Mouse (Mus musculus) spleen, adult 2 months (tissue): ENCODE data around the gene Ephb1. TPM values are rescaled to one million over a fixed set of nuclear protein-coding genes. Genes with fewer than 3 reads are reported as not detected.

Experiments
- DNase-seq, 2 experiments: peaks; one replicate each; pipeline versions ENCODE4 v3.0.0 to v3.0.0-alpha.2; 2012 to 2021; ENCODE audit warnings: low spot score in 2 of 2, low read depth in 1 of 2
- H3K27ac ChIP-seq: fragments of 200-500 bp; 2 replicates; pipeline ENCODE4 v1.5.1; 2012; ENCODE audit warnings: low read length, inconsistent platforms; ENCODE audit not compliant: insufficient read depth
- H3K27me3 ChIP-seq: fragments of 200-500 bp; 2 replicates; pipeline ENCODE4 v1.6.1; 2012; ENCODE audit warnings: mild to moderate bottlenecking, moderate library complexity, low read length, inconsistent platforms; ENCODE audit not compliant: control insufficient read depth, insufficient read depth
- H3K36me3 ChIP-seq: fragments of 200-500 bp; 2 replicates; pipeline ENCODE4 v1.6.1; 2012; ENCODE audit warnings: mild to moderate bottlenecking, low read length, inconsistent platforms; ENCODE audit not compliant: control insufficient read depth, insufficient read depth
- H3K4me1 ChIP-seq: fragments of 200-500 bp; 2 replicates; pipeline ENCODE4 v1.6.1; 2011; ENCODE audit warnings: inconsistent platforms; ENCODE audit not compliant: control insufficient read depth, insufficient read depth, insufficient read length
- H3K4me3 ChIP-seq: fragments of 200-500 bp; 2 replicates; pipeline ENCODE4 v1.5.1; 2011; ENCODE audit warnings: mild to moderate bottlenecking, inconsistent platforms; ENCODE audit not compliant: insufficient read depth, insufficient read length; ENCODE audit errors: extremely low read depth
- CTCF ChIP-seq: fragments of 200-500 bp; IDR thresholded peaks from 2 replicates; pipeline ENCODE4 v1.5.1; 2011; ENCODE audit warnings: mild to moderate bottlenecking, inconsistent platforms; ENCODE audit not compliant: insufficient read depth, insufficient read length, insufficient replicate concordance; ENCODE audit errors: extremely low read depth
- POLR2A ChIP-seq: fragments of 200-500 bp; IDR thresholded peaks from 2 replicates; pipeline ENCODE4 v1.6.1; 2011; ENCODE audit warnings: low read depth, low read length, inconsistent platforms
- WGBS: fragments of 180-500 bp; shearing (Covaris S2); methylation state at CpG from one replicate; pipeline ENCODE4 v1.1.7; 2018; 5-methylcytosine and 5-hydroxymethylcytosine counted together
- polyA plus RNA-seq: library from polyadenylated mRNA; depleted of rRNA; stranded (reverse); fragments of >200 nt; gene quantifications from 2 replicates; pipeline ENCODE4 v1.2.3, GENCODE M21; 2012

Gene Ephb1
- polyA plus RNA-seq, 1 experiment = 0.32 TPM

DNA sequence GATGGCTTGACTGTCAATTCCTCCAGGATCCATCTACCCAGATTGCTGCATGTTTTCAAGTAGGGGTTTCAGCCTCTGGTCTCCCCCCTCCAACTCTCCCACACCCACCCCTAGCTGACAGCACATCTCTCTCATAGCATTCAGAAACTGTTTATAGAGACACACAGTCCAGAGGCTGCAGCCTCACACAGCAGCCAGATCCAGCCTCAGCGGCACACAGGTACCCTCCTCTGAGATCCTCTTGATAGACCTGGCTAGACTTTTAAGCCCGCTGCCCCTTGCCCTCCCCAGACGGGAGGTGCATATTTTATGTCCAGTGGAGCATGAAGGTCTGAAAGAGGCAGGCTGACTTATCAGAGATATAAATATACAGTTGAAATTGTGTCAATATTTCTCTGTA, 228.0 kb downstream of the Ephb1 start:
- WGBS = 79% methylated on average over 3 of the region's 3 CpGs
- H3K36me3 ChIP-seq = no peaks in the 10 kb centered on the region
- no peak for DNase-seq
- TF ChIP-seq POLR2A = no peak
- H3K27me3 ChIP-seq = no peaks in the 10 kb centered on the region
- H3K4me1 ChIP-seq = no peaks in the 10 kb centered on the region
- H3K27ac ChIP-seq = no peak overlapping the region
- H3K4me3 ChIP-seq = no peak overlapping the region

DNA sequence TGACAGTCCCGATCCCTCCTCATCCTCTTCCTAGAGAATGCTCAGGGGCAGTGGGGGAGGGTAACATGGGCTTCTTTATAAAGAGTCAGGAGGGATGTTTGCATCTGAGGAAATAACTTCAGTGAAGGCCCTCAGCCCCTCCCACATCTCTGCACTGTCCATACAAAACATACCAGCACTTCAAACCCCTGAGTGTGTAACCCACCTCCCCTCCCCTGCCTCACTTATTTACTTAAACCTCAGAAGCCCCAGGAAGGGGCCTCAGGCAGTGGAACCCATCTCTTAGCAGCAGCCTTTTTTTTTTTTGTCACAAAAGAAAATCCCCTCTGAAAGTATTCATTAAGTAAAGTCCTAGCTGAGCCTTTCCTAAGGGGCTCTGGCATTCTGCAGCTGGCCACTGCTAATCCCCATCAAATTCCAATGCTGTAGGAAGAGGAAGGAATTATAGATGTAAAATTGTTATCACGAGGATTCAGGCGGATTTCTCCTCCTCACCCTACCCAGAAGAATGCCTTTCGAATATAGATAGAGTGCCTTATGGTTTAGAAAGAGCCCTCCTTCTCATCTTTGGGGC, 231.5 kb downstream of the Ephb1 start:
- TF ChIP-seq POLR2A (no peak), CTCF (no peak)
- 63% methylated on average over 4 of the region's 4 CpGs for WGBS
- no peak for DNase-seq
- Histone ChIP-seq H3K4me1 (no peaks in the 10 kb centered on the region), H3K27ac (no peak overlapping the region), H3K4me3 (no peak overlapping the region), H3K36me3 (no peaks in the 10 kb centered on the region), H3K27me3 (no peaks in the 10 kb centered on the region)

DNA sequence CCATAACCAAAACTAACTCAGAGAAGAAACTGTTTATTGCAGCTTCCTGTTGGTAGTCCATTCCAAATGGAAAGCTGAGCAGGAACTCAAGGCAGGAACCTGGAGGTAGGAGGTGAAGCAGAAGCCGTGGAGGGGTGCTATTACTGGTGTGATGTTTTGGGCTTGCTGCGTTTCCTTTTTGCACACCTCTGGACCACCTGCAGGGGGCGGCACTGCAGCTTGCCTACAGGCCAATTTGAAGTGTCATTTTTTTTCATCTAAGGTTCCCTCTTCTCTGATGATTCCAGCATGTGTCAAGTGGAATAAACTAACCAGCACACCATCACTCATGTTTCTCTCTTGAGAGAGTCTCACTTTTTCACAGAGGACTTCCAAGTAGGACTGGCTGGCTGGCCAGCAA, 235.1 kb downstream of the Ephb1 start:
- 70% methylated on average over 3 of the region's 3 CpGs for WGBS
- no peak overlapping the region for H3K27ac ChIP-seq
- no peaks in the 10 kb centered on the region for H3K4me1 ChIP-seq
- no peak for DNase-seq
- no peaks in the 10 kb centered on the region for H3K36me3 ChIP-seq
- H3K4me3 ChIP-seq = no peak overlapping the region
- H3K27me3 ChIP-seq = no peaks in the 10 kb centered on the region
- TF ChIP-seq CTCF (no peak), POLR2A (no peak)

DNA sequence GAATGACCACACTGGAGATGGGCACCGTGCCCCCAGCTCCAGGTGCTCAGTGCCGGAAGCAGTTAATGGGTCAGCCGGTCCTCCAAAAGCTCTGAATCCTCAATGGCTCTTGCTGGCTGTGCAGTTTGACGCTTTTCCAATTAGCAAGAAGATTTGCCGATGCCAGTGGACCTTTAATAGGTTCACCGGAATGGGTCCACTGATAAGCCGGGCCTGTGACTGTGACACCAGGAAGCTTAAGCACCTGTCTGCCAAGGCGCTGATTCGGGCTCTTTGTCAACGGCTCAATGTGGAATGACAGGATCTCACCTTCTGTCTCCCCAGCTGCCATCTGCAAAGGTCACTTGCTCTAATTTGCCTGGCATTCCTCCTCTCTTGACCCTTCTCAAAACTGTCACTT, 239.2 kb downstream of the Ephb1 start:
- Histone ChIP-seq H3K27me3 (no peaks in the 10 kb centered on the region), H3K36me3 (no peaks in the 10 kb centered on the region), H3K4me1 (no peaks in the 10 kb centered on the region), H3K4me3 (no peak overlapping the region), H3K27ac (no peak overlapping the region)
- 92% methylated on average over 10 of the region's 10 CpGs for WGBS
- TF ChIP-seq POLR2A = no peak
- TF ChIP-seq CTCF = no peak
- no peak for DNase-seq

DNA sequence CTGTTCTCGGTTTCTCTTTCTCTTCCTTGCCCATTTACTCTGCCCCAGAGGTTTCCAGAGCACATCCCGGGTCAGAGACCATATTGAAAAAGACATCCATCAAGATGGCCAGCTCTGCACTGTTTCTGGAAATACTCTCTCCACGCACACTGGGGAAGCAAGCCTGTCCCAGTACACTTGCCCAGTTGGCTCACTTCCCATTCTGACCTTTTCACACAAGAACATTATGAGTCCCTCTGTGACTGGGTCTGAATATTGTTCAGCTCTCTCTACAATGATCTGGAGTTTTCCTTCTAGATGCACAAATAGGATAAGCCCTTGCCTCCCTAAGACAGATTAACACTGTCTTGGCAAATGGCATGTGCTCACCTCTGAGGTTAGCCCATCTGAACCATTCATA, 243.0 kb downstream of the Ephb1 start:
- no peak for TF ChIP-seq POLR2A
- no peak for TF ChIP-seq CTCF
- H3K4me3 ChIP-seq = no peak overlapping the region
- H3K36me3 ChIP-seq = no peaks in the 10 kb centered on the region
- DNase-seq = no peak
- 63% methylated on average over 3 of the region's 3 CpGs for WGBS
- H3K4me1 ChIP-seq = no peaks in the 10 kb centered on the region
- no peak overlapping the region for H3K27ac ChIP-seq
- H3K27me3 ChIP-seq = no peaks in the 10 kb centered on the region

DNA sequence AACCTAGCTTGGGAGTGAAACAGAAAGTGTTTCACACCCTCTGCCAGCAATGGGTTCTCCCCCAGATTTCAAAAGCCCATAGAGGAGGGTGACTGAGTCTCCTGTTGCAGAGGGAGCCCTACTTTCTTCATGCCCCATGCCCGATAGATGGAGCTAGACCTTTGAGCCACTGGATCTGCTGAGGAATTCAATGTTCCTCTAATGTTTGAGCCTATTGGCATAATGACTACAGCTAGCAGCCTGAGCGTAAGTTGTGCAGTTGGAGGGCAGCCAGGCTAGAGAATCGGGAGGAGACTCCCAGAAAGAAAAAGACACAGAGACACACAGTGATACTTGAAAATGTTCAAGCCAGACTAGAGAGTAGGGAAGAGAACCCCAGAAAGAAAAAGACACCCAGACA, 246.5 kb downstream of the Ephb1 start:
- H3K4me3 ChIP-seq = no peak overlapping the region
- H3K27me3 ChIP-seq = no peaks in the 10 kb centered on the region
- DNase-seq = no peak
- H3K36me3 ChIP-seq = no peaks in the 10 kb centered on the region
- no peaks in the 10 kb centered on the region for H3K4me1 ChIP-seq
- H3K27ac ChIP-seq = no peak overlapping the region
- TF ChIP-seq POLR2A (no peak), CTCF (no peak)
- WGBS = 81% methylated on average over 3 of the region's 3 CpGs

DNA sequence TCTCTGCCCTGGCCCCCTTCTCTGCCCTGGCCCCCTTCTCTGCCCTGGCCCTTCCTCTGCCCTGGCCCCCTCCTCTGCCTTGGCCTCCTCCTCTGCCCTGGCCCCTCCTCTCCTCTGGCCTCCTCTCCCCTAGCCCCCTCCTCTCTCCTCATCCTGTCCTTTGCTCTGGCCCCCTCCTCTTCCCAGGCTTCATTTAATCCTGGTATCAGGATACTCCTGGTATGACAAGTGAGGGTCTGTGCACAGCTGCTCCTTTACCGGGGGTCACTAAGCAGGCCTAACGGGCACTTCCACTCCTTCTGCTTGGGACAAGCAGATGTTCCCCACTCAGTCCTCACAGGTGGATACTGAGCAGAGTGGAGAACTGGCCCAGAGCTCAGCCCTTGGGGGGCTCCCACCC, 247.3 kb downstream of the Ephb1 start:
- 90% methylated on average over 2 of the region's 2 CpGs for WGBS
- H3K4me3 ChIP-seq = no peak overlapping the region
- H3K4me1 ChIP-seq = no peaks in the 10 kb centered on the region
- no peak overlapping the region for H3K27ac ChIP-seq
- no peak for DNase-seq
- TF ChIP-seq POLR2A (no peak), CTCF (no peak)
- H3K27me3 ChIP-seq = no peaks in the 10 kb centered on the region
- no peaks in the 10 kb centered on the region for H3K36me3 ChIP-seq

DNA sequence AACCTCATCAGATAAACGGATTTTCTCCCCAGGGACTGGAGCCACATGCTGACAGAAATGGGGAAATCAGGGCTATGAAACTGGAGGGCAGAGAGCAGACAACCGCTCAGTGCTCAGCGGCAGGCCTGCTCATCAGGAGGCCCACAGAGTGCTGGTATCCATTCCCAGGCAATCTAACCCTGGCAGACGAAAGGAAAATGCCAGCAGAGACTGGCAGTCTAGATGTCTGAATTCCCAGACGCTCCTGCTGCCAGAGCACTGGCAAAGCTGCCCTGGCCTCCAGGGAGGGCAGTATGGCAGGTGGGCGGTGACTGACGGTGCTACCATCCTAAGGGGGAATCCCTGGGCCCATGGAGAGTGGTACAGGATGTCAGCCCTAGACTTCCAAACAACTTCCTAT, 257.7 kb downstream of the Ephb1 start:
- Histone ChIP-seq H3K36me3 (no peaks in the 10 kb centered on the region), H3K4me3 (no peak overlapping the region), H3K4me1 (no peaks in the 10 kb centered on the region), H3K27me3 (no peaks in the 10 kb centered on the region), H3K27ac (no peak overlapping the region)
- DNase-seq = no peak
- TF ChIP-seq POLR2A = no peak
- no peak for TF ChIP-seq CTCF
- 48% methylated on average over 7 of the region's 7 CpGs for WGBS
